Mouse (Mus musculus) B cell, adult 62 days (primary cell): ENCODE results near the gene Vmn2r34. TPM values are rescaled to one million over a fixed set of nuclear protein-coding genes. Genes with fewer than 3 reads are reported as not detected.

Source experiments
- total RNA-seq: library from RNA; stranded (reverse); gene quantifications from 4 replicates; pipeline ENCODE4 v1.2.4, GENCODE M21; 2023

Gene Vmn2r34
- total RNA-seq = not detected in 4 replicates

GRCm38 (mm10) chr7:7689413-7689812 lies at the start of gene Vmn2r34:
Gene Vmn2r34 (minus strand): TSS chr7:7689513.

Other genes with a start within 250 kb of the Vmn2r34 start
- not detected in 4 replicates for gene Vmn2r32, start 209.5 kb downstream of the Vmn2r34 start, total RNA-seq
- not detected in 4 replicates for gene Vmn2r33, start 122.7 kb downstream of the Vmn2r34 start, total RNA-seq
- not detected in 4 replicates for gene Vmn2r35, start 130.4 kb upstream of the Vmn2r34 start, total RNA-seq
- gene Vmn2r36, start 213.0 kb upstream of the Vmn2r34 start, total RNA-seq = not detected in 4 replicates